Mouse (Mus musculus): ENCODE data around the gene Gmds. TPM values are rescaled to one million over a fixed set of nuclear protein-coding genes. Genes with fewer than 3 reads are reported as not detected.
A peak's percentile ranks its signal among the peaks of the same experiment; 100 is the strongest.

The Gmds gene
- polyA plus RNA-seq, 1 experiment from 2014 or later = 46.8 TPM

DNA sequence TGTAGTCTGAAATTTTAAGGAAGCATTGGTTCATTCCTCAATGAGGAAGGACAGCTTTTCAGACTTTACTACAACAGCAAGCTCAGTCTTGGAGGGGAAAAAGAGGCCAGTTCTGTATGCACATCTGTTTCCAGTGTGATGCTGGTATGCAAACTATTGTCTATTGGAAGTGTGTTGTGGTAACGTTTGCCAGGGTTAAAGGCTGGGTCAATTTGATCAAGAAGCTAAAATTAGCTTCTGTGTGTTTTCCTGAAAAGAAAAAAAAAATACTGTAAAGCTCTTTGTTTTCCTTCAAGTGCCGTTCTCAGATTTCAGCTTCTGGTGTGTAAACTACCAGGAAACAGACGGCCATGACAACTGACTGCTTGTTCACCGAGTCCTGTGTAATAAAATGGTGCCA, 329.7 kb downstream of the Gmds start:
- Histone ChIP-seq H3K36me3 (no peaks in the 10 kb centered on the region), H3K27me3 (no peaks in the 10 kb centered on the region), H3K4me1 (no peaks in the 10 kb centered on the region; the same call in 1 of the 2 replicates), H3K9me3 (no peaks in the 10 kb centered on the region), H3K9ac (no peak overlapping the region), H3K4me3 (no peak overlapping the region), H3K4me2 (no peak overlapping the region), H3K27ac (no peak overlapping the region)
- WGBS = 9% methylated on average over 4 of the region's 4 CpGs
- ATAC-seq (ENCODE audit: insufficient number of reproducible peaks, low FRiP score, low TSS enrichment, low read depth) = no peak

DNA sequence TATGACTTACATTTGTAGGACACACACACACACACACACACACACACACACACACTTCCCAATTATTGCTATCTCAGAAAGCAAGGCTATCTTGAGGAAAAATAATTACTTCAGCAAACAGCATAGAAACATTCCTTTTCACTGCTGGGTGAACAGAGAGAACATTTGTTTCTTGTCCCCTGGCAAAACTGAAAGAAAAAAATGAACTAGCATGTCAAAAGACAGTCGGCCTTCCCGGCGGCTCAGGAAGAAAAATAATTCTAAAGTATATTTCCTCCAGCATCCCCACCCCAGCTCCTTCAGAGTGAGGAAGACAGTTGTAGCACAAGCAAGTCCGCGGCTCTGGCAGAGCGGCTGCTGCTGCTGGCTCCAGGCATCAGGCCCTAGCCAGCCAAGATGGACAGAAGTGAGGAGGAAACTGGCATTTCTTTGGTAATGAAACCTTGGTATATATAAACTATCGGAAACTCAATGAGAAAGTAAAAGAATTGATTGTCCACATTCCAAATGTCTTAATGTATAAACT, 330.4 kb downstream of the Gmds start:
- peak overlapping the region; percentile 22; the same call in 1 of the 2 replicates for H3K27ac ChIP-seq
- no peak overlapping the region for H3K9ac ChIP-seq
- no peaks in the 10 kb centered on the region for H3K36me3 ChIP-seq
- no peak for ATAC-seq (ENCODE audit: insufficient number of reproducible peaks, low FRiP score, low TSS enrichment, low read depth)
- no peak overlapping the region for H3K4me2 ChIP-seq
- no peaks in the 10 kb centered on the region for H3K9me3 ChIP-seq
- H3K4me1 ChIP-seq = no peaks in the 10 kb centered on the region; the same call in 1 of the 2 replicates
- 22% methylated on average over 7 of the region's 7 CpGs for WGBS
- no peaks in the 10 kb centered on the region for H3K27me3 ChIP-seq
- H3K4me3 ChIP-seq = no peak overlapping the region

DNA sequence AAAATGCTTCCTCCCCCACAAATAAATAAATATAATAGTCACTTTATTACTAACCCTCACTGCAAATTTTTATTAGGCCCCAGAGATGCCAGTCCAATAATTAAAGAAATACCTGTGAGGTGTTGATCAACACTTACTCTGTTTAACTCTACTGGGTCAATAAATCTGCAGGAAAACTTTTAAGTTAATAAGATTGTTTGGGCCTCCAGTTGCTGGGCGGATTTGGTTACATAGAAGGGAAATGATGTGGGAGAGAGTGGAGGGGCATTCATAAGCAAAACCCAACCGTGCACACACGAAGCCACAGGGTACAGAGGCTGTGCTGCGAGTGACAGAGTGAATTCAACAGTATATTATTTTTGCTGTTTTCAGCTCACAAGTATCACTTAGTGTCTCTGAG, 345.1 kb downstream of the Gmds start:
- Histone ChIP-seq H3K27ac (no peak overlapping the region; the same call in 1 of the 2 replicates), H3K9ac (no peak overlapping the region), H3K4me1 (peaks cover 8% of the 10 kb centered on the region; the same call in 1 of the 2 replicates), H3K36me3 (no peaks in the 10 kb centered on the region), H3K4me2 (no peak overlapping the region), H3K4me3 (no peak overlapping the region), H3K9me3 (no peaks in the 10 kb centered on the region), H3K27me3 (no peaks in the 10 kb centered on the region)
- ATAC-seq (ENCODE audit: insufficient number of reproducible peaks, low FRiP score, low TSS enrichment, low read depth) = no peak
- WGBS = 42% methylated on average over 4 of the region's 4 CpGs

DNA sequence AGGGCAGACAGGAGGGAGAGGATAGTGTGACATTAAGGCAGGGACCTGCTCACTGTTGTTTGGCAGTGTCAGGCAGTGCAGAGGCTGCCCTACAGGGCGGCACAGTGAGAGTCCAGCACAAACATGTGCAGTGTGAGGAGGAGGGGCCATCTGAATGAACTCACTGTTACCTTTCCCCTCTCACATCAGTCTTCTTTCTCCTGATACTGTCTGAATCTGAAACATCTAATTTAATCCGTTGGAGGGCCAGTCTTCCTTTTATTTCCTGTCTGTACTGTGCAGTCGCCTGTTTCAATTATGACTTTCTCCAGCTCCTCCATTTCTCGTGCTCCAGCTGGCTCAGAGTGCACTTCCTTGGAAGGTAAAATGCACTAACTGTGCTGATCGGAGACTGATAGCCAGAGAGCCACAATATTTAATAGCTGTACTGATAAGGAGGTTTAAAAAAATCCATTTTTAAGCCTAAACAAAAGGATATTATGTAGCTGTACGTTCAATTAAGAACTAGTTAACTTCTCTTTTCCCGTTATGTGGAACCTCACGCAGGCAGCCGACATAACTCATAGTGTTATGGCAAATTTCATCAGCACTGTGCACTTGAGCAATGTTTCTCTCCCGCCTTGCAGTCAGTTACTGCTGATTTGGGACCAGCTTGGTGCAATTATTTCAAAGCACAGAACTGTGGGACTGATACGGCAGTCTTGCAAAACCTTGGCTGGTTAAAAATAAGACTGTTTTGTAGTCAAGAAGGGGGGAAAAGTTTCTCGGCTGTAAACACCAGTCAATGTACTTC, 345.9 kb downstream of the Gmds start:
- no peak overlapping the region for H3K9ac ChIP-seq
- no peak for ATAC-seq (ENCODE audit: insufficient number of reproducible peaks, low FRiP score, low TSS enrichment, low read depth)
- H3K4me3 ChIP-seq = no peak overlapping the region
- no peaks in the 10 kb centered on the region for H3K27me3 ChIP-seq
- H3K4me2 ChIP-seq = 0 out of 2 replicates have a peak overlapping the region, but pooled peaks have one; percentile 13
- peaks cover 8% of the 10 kb centered on the region; the same call in 1 of the 2 replicates for H3K4me1 ChIP-seq
- WGBS = 28% methylated on average over 12 of the region's 12 CpGs
- peak overlapping the region; percentile 40; the same call in 1 of the 2 replicates for H3K27ac ChIP-seq
- H3K36me3 ChIP-seq = no peaks in the 10 kb centered on the region
- no peaks in the 10 kb centered on the region for H3K9me3 ChIP-seq

DNA sequence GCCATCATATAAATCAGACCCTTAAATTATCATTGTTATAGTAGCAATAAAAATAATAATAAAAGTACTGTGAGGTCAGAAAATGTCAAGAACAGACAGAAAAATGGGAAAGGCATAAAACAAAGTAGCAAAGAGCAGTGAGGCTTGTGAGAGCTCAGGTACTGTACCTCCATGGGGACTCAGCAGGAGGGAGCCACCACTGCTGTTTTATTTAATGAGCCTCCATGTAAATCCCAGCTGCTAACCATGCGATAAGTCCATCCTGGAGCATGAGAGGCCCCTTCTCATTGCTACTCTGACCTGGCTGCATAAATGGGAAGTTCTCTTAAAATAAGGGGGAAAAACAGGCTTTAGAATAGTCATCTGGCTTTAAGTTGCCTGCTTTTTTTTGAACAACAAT, 357.3 kb downstream of the Gmds start:
- WGBS = 28% methylated on average over 1 of the region's 1 CpGs
- Histone ChIP-seq H3K27ac (no peak overlapping the region), H3K9ac (no peak overlapping the region), H3K9me3 (no peaks in the 10 kb centered on the region), H3K4me2 (no peak overlapping the region), H3K4me1 (no peaks in the 10 kb centered on the region), H3K27me3 (no peaks in the 10 kb centered on the region), H3K4me3 (no peak overlapping the region), H3K36me3 (no peaks in the 10 kb centered on the region)
- no peak for ATAC-seq (ENCODE audit: insufficient number of reproducible peaks, low FRiP score, low TSS enrichment, low read depth)

DNA sequence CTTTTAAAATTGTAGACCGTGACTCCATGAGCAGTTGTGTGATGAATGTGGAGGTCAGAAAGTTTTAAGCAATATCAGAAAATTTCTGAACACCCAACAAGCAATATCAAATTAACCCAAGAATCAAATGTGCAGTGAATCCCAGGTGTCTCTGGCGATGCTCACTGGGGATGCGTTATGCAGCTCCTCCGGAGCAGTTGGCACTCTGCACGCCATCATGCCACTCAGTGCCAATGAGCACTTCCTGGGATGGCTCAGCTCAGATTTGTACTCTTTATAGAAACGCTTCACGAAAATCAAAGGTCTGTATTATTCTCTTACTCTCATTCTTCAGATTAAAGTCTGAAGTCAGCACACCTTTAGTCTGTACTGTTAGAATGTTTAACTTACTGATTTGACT, 360.4 kb downstream of the Gmds start:
- Histone ChIP-seq H3K36me3 (no peaks in the 10 kb centered on the region), H3K4me1 (0 out of 2 replicates have a peak, but pooled peaks cover 2% of the 10 kb centered on the region), H3K9ac (no peak overlapping the region), H3K27me3 (no peaks in the 10 kb centered on the region), H3K9me3 (no peaks in the 10 kb centered on the region), H3K4me3 (no peak overlapping the region), H3K4me2 (no peak overlapping the region), H3K27ac (no peak overlapping the region)
- 93% methylated on average over 7 of the region's 7 CpGs for WGBS
- ATAC-seq (ENCODE audit: insufficient number of reproducible peaks, low FRiP score, low TSS enrichment, low read depth) = no peak

DNA sequence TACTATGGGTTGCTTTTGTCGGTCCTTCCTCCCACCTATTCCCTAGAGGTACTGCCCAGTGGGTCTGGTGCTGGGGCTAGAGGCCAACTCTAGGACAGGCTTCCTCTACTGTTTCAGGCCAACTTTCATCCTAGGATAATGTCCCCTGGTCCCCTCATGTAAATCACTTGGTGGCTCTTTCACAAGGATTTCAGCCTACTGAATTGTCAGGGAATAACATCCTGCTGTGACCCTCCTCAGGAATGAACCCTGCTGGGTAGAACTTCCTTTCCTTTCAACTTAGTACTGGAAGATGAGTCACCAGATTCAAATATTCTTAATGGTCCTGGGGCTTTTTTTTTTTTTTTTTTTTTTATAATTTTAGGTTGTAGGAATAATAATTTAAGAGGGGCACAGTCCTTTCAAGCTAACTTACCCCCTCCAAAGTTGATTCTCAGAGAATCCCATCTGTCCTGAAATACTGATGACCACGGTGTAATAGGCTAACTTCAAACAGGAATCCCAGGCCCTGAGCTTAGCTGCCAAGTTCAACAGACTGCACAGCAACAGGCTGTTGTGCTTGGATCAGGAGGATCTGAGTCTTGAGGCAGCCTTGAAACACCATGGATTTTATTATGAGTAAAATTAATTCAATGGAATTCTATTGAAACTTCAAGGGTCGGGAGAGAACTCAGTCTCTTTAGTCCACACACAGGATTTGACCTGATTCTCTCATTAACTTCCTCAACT, 363.6 kb downstream of the Gmds start:
- 45% methylated on average over 3 of the region's 3 CpGs for WGBS
- Histone ChIP-seq H3K4me1 (peaks cover 9% of the 10 kb centered on the region; the same call in 1 of the 2 replicates), H3K4me3 (no peak overlapping the region), H3K4me2 (no peak overlapping the region), H3K27ac (no peak overlapping the region), H3K27me3 (no peaks in the 10 kb centered on the region), H3K9ac (no peak overlapping the region), H3K36me3 (no peaks in the 10 kb centered on the region), H3K9me3 (no peaks in the 10 kb centered on the region)
- ATAC-seq (ENCODE audit: insufficient number of reproducible peaks, low FRiP score, low TSS enrichment, low read depth) = no peak

DNA sequence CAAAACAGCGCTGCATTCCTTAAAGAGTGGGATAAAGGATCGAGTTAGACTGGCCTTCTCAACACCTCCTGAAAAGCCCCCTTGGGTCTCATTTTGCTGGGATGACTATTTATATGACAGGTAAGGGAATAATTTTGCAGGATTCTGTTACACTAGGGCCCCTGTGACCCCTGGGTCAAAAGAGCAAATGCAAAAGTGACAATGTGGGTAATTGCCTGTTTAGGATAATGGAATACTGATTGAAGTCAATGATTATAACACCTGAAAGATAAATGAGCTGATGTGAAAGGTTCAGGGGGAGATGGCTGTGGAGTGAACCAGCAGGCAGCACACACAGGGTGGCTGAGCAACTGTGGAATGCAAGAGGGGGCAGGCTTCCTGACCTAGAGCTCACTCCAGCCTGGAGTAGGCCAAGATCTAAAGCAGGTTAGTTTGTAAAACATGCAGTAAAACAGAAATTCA, 367.5 kb downstream of the Gmds start:
- Histone ChIP-seq H3K4me1 (peaks cover 9% of the 10 kb centered on the region; the same call in 1 of the 2 replicates), H3K9me3 (no peaks in the 10 kb centered on the region), H3K4me3 (no peak overlapping the region), H3K27me3 (no peaks in the 10 kb centered on the region), H3K27ac (peak overlapping the region; percentile 55), H3K4me2 (no peak overlapping the region), H3K9ac (no peak overlapping the region), H3K36me3 (no peaks in the 10 kb centered on the region)
- no peak for ATAC-seq (ENCODE audit: insufficient number of reproducible peaks, low FRiP score, low TSS enrichment, low read depth)
- WGBS = 24% methylated on average over 2 of the region's 2 CpGs

DNA sequence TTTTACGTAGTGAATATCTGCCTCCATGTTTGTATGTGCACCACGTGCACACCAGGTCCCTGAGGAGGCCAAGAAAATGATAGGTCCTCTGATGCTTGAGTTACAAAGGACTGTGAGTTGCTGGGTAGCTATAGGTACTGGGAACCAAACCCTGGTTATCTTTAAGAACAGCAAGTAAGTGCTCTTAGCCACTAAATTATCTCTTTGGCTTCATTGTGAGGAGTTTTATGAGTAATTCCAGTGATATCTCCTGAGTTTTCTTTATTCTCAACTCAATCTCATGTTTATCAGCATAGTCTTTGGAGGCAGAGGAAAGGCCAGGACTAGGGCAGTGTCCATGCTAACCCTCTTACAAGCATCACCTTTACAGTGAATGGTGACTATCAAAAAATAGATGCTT, 370.3 kb downstream of the Gmds start:
- H3K9ac ChIP-seq = no peak overlapping the region
- no peak for ATAC-seq (ENCODE audit: insufficient number of reproducible peaks, low FRiP score, low TSS enrichment, low read depth)

DNA sequence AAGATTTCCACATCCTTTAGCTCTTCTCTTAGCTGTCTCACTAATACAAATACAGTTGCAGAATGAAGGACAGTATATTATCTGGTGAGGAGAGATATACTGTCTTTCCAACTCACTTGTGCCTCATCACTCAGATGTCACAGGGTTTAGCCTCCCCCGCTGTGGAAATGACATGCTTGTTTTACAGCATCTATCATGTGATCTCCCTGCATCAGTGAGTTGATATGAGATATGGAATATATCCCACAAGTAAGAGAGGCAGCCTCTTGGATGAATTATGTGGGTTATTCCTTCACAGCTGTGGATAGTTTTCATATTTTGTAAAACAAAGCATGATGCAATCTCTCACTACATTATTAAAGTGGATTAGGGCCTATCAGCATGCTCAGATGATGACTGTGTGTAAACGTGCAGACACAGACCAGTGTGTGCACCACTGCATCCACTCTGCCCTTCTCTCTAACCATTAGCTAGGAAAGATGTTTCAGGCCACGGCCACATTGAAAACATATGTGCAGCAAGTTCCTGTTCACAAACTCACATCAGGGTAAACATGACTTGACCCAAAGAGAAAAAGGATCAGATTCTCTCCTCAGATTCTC, 371.5 kb downstream of the Gmds start:
- Histone ChIP-seq H3K4me2 (no peak overlapping the region), H3K27ac (no peak overlapping the region), H3K9me3 (no peaks in the 10 kb centered on the region), H3K9ac (no peak overlapping the region), H3K4me1 (peaks cover 7% of the 10 kb centered on the region; the same call in 1 of the 2 replicates), H3K36me3 (no peaks in the 10 kb centered on the region), H3K27me3 (no peaks in the 10 kb centered on the region), H3K4me3 (no peak overlapping the region)
- 35% methylated on average over 3 of the region's 3 CpGs for WGBS
- ATAC-seq (ENCODE audit: insufficient number of reproducible peaks, low FRiP score, low TSS enrichment, low read depth) = no peak

More for the DNA sequence above, 370.3 kb downstream of the Gmds start:
- 84% methylated on average over 2 of the region's 2 CpGs for WGBS
- H3K4me3 ChIP-seq = no peak overlapping the region
- H3K27me3 ChIP-seq = no peaks in the 10 kb centered on the region
- H3K4me1 ChIP-seq = peaks cover 7% of the 10 kb centered on the region; the same call in 1 of the 2 replicates
- no peaks in the 10 kb centered on the region for H3K36me3 ChIP-seq
- H3K9me3 ChIP-seq = no peaks in the 10 kb centered on the region
- no peak overlapping the region for H3K27ac ChIP-seq
- no peak overlapping the region for H3K4me2 ChIP-seq

DNA sequence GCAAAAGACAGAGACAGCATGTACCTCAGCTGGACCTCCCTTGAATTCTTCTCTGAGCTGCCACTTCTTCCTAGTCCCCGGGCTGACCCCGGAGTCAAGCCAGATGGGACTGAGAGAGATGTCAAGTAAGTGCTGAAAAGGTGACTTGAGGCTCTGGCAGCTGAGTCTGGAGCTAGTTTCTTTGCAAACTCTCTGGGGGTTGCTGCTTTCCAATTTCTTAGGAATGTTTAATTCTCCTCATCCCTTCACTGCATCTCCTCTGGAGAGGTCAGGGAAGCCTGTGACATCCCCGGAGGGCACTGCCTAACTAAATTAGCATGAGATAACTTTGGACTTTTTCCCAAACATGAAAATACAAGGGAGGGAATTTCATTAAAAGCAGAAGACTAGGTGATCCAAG, 378.0 kb downstream of the Gmds start:
- ATAC-seq (ENCODE audit: insufficient number of reproducible peaks, low FRiP score, low TSS enrichment, low read depth) = no peak
- Histone ChIP-seq H3K9ac (no peak overlapping the region), H3K4me3 (no peak overlapping the region), H3K4me1 (0 out of 2 replicates have a peak, but pooled peaks cover 8% of the 10 kb centered on the region), H3K4me2 (no peak overlapping the region), H3K9me3 (no peaks in the 10 kb centered on the region), H3K27ac (no peak overlapping the region), H3K27me3 (no peaks in the 10 kb centered on the region), H3K36me3 (no peaks in the 10 kb centered on the region)
- WGBS = 31% methylated on average over 3 of the region's 3 CpGs

All from limb, embryonic 15.5 days (tissue).